14 mouse cellular contexts compared by ENCODE assay signal in the genomic region with DNA sequence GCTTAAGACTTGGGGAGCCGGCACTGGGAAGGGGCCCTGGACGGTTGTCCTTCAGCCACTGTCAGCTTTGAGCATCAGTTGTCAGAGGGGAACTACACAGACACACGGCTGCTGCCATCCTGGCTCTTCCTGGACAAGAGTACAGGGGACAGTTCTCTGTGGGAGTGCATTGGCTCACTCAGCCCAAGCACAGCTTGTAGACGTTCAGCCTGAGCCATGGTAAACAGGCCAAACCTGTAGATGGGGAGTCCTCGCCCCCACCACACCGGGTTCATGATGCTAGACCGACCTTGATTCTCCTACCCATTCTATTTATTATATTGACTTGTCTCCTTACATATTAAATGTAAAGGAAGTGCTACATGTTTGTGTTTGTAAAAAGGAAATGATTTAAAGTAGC.
DNase-seq lines count a peak whose midpoint lies in the region.
"Had no signal": no experiment of that assay in that cellular context is flagged by ENCODE, and none has a peak within 500 bp of the region (broad histone marks: within the 10 kb centered on the region; RNA-seq: fewer than 3 reads in every experiment).

No protein-coding gene starts in this region.

- DNase-seq in cerebellum, adult 9-10 months, result peak; percentile 47
- DNase-seq in cerebellum, postnatal 4 days (ENCODE audit: low spot score in 2 of 2), result no peak
- peak; percentile 75 for DNase-seq in brain, adult 2 months (ENCODE audit: low read depth, low spot score)
- DNase-seq in cerebellum, adult 9-11 months, result peak; percentile 47
- DNase-seq in cerebellum, postnatal 36 days, result peak; percentile 42 to 43
- no peak for DNase-seq in spleen, adult 18-20 months
- DNase-seq: adrenal gland, adult 8-10 months; adrenal gland, postnatal 36 days; forebrain, postnatal 0 days; gastrocnemius, postnatal 36 days; heart, adult 11 months; heart, postnatal 10 days; heart, postnatal 4 days; kidney, adult 8-10 months had no signal

Comparison
In these comparisons a context has a peak if more than half of its experiments do, and no peak if none do; other contexts are left out.
1. DNase-seq: peak in cerebellum, adult 9-10 months (single experiment), brain, adult 2 months (single experiment), cerebellum, adult 9-11 months (single experiment) and cerebellum, postnatal 36 days (2 of 2); none in cerebellum, postnatal 4 days (0 of 2) and spleen, adult 18-20 months (0 of 2).